Mouse (Mus musculus): ENCODE data around the gene Nhlh2.

Gene Nhlh2

DNA sequence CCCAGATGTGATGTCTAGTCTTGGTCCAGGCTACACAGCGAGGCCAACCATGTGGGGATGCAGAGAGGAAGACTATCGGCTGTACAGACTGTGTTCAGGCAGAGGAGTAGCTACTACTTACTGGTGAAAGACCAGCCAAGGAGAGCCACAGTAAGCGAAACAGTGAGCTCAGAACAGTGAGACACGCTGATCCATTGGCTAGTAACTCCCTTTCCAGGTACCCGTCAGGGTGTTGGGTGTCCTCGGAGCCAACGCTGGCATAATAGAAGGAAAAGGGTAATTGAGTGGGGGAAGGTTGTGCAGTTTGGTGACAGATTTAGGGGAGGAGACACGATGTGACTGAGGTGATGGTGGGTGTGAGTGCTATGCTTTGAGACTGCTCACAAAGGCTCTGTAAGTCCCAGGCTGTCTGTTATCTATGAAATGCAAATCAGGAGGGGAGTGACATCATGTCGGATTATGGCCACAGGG is 15.1 kb downstream of the Nhlh2 start:
- no peak for DNase-seq (ENCODE audit: low spot score)

DNA sequence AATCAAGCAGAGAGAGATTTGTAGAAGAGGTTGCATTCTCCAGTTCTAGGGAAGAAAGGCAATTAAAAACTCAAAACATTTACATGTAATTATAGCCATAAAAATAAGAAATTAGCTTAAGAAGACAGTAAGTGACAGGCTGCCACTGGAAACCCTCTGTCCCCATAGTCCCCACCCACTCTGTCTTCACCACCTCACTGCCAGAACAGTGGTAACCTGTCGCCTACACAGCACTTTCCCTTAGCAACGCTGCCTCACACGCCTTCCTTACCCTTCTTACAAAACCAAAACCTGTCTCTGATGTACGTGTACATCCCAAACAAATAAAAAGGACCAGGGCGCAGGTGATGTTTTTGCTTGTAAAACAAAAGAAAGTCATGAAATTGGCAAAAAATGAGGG is 15.8 kb downstream of the Nhlh2 start:
- DNase-seq (ENCODE audit: low spot score) = no peak

DNA sequence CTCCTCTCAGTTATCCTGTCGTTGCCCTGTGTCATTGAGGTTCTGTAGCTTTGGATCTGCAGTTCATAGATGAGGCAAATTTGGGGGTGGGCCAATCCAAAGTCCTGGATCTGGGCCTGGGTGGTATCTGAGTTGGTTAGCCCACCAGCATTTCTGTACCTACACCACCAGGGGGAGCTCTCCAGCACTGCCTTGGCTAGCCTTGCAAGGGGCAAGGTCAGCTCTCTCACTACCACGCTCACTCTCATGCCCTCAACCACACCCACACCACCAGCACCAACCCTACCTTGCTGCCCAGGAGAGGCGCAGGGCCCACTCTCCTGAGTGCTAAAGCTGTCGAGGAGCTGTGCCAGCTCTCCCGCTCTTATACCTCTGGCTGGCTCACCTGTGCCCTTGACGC is 18.0 kb downstream of the Nhlh2 start:
- DNase-seq (ENCODE audit: low spot score) = no peak

DNA sequence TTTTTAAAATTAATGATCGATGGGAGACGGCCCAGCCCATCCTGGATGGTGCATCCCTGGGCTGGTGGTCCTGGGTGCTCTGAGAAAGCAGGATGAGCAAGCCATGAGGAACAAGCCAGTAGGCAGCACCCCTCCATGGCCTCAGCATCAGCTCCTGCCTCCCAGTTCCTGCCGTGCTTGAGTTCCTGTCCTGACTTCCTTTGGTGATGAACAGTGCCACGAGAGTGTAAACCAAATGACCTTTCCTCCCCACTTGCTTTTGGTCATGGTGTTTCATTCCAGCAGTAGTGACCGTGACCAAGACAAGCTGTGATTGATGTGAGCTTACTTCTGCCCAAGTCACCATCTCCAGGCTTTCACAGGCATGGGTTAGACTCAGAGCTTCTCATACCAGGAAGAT is 27.9 kb downstream of the Nhlh2 start:
- DNase-seq (ENCODE audit: low spot score) = no peak

DNA sequence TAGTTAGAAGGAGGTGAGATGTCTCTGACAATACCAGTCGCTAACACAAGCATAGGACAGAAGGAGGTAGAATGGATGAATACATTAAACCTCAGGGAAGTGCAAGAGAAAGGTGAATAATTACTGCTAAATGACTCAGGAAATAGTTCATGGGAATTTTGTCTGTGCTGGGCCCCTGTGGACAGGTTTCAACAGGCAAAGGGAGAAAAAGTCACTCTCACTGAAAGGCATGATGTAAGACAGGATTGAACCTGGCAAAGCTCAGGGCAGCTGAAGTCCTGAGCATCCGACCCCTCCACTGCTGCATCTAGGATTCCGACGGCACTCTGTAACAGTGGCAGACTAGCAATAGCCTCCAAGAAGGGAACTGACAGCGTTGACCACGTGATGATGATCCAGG is 28.7 kb downstream of the Nhlh2 start:
- no peak for DNase-seq (ENCODE audit: low spot score)

DNA sequence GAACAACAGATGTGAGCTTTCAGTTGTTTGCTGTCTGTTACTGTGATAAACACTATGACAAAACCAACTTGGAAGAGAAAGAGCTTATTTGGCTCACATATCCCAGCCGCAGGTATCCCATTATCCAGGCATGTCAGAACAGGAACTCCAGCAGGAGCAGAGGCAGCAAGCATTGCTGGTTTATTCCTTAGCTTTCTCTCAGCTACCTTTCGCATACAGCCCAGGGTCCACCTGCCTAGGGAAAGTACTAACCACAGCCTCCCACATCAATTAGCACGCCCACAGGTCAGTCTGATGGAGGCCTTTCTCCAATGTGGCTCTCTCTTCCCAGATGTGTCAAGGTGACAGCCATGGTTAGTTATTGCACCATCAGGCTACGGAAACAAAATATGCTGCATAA is 31.8 kb downstream of the Nhlh2 start:
- no peak for DNase-seq (ENCODE audit: low spot score)

DNA sequence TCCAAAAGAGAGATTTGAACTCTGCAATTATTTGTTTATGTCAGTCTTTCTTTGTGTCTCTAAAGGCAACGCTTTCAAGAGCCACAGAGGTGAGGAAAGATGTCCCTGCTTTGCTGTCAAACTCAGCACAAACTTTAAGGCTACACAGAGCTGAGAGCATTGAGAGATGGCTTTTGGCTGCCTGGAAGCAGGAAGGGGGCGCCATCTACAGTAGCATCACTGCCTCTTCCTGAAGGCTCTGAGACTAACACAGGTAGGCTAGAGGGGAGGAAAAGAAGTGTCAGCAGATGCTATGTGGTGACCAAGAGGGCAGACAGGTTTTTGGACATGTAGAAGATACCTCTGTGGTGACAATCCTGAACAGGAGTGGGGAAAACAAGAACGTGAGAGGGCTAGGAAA is 35.2 kb downstream of the Nhlh2 start:
- no peak for DNase-seq (ENCODE audit: low spot score)

DNA sequence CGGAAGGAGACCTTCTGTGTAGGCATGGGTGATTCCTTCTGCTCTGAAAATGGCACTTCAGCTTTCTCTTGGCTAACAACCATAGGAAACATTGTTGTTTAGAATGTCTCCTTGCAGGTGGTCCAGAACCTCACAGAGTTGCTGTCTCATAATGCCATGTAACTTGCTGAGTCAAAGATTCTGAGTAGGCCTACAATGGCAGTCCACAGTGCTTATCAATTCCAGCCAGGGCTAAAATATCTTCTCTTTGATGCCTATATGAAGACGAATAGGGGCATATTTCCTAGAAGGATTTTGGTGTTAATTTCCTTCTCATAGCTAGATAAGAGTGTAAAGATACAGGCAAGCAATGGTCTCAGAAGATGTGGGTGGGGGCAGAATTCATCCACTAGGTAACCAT is 37.7 kb downstream of the Nhlh2 start:
- no peak for DNase-seq (ENCODE audit: low spot score)

DNA sequence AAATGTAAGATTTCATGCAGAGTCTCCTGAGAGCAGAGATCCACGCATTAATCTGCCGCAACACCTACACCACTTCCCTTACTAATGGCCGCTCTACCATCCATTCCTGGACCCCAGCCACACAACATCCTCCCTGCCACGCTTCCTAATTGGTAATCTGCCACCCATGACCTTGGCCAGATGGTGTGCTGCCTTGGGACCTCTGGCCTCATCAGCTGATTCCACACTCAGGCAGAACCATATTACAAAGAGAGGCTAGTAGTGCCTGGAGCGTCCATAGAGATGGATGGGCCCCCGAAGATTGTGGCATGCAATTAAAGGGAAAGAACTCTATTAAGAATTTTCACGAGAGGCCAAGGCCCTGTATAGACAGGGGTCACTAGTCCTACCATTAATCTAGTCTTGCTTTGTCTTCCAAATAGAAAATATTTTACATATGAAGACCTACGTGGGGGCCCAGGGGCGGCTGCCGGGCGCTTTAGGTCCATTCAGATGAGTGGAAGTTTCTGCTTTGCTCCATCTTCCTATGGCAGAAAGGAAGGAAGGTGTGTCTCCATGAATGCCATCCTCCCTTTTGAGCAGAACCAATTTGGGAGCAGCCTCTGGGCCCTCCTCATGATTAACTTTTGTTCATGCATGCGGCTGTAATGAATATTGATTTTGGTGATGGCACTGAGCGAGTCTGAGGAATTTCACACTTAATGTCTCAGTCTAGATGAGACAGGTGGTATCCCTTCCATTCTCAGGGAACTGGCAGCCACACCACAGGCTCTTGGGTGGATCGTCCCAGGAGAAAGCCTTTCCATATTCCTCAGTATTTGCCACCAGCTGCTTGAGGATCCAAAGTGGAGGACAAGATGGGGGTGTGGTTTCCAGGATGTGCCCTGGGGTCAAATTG is 39.6 kb downstream of the Nhlh2 start:
- no peak for DNase-seq (ENCODE audit: low spot score)

DNA sequence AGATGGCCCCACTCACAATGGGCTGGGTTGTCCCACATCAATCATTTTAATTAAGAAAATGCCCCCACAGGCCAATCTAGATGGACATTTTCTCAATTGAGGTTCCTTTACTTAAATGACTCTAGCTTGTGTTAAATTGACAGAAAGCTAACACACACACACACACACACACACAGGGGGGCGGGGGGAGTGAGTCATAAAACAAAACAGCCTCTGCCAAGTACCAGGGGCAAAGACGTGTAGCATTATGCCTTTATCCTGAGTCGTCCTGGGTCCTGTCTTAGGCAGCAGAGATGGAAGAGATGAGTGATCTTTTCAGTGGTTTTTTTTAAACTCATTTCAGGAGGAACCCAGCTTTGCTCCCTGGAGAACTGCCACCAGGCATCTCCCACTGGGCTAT is 42.2 kb downstream of the Nhlh2 start:
- DNase-seq (ENCODE audit: low spot score) = no peak

DNA sequence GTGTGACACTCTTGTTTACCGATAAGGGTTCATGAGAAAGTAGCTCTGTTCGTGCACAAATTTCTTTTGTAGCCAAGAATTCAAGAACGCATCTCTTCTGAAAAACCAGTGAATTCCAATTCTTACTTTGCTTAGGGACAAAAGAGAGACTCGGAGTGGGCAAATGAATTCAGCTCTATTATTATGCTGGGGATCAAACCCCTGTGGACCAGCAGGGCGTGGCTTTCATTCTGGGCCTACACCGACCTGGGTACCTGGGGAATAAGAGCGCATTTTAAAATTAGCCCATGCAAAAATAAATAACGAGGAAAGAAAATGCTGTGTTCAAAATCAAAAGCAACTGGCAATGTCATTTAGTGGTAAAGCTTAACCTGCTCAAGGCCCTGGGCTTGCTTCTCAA is 43.4 kb downstream of the Nhlh2 start:
- no peak for DNase-seq (ENCODE audit: low spot score)

DNA sequence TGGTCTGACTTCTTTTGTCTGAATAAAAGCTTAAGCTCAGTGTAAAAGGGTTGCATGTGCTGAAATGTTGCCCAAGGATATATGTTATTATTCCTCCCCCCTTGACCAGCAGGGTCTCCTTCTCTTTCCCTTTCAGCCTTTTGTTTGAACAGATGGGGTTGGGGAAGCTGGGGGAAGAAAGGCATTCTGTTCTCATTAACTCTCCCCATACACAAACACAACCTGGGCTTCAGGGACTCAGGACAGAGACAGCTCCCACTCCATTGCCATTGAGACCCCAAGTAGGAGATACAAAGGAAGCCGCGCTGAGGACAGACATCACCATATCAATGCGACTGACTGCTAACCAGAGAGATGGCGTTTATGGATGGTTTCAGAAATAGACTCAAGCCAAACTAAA is 46.0 kb downstream of the Nhlh2 start:
- no peak for DNase-seq (ENCODE audit: low spot score)

DNA sequence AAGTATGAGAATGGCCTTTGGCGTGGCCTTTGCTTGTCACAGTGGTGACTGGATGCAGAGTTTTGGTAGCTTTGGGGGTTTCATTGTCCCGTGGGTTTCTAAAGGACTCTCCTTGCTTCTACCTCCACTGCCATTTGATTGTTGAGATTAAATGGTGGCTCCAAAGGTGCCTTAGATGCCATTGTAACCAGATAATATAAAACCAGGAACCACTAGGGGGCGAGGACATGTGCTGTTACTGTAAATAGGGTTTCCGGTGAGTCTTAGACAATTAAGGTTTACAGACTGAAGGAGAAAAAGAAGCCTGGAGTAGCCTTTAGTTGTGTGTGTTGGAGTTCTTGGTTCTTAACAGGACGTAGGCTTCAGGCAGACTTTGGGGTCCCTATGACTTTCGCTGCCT is 50.2 kb downstream of the Nhlh2 start:
- DNase-seq (ENCODE audit: low spot score) = no peak

DNA sequence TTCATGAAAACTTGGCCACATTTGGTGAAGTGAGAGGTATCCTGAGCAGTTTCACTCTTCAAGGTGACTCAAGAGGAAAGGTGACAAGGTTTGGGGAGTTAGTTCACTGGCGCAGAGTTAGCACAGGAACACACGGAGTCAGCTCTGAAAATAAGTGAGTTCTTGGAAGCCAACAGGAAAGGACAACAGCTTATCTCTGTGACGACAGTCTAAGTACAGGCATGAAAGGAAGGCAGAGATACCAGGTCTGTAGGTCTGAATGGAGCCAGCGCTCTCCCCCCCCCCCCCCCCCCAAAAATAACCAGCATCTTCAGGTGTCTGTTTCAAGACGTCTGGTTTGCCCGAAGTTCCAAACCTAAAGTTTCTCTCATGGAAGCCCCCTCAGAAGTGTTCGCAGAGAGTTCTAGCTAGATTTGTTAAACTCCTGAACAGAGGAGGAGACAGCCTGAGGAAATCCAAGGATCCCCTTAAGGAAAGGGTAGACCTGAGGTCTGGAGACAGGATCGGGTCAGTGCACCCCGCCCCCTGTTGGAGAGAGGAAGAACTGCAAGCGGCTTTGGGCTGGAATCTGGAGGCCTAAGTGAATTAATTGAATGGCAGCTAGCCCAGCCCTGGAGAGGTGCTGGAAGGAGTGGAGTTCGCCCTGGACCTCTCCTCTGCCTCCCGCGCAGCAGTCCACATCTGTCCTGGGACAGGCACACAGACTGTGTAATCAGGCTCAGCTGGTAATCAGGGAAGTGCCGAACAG is 52.2 kb downstream of the Nhlh2 start:
- DNase-seq (ENCODE audit: low spot score) = peak; percentile 79

DNA sequence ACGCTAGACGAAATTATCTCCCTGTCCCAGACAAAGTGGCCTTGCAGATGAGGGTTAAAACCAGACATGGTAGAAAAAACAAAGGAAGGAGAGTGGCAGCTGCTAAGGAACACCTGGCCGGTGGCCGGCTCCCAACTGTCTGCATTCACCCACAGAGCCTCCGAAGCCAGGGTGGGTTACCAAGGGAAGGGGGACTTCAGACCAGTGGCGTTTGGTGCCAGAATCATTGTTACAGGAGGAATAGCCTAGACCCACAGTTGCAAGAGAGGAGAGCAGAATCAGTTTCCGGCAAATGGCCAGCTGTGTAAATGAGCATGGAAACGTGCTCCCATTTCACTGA is 52.8 kb downstream of the Nhlh2 start:
- DNase-seq (ENCODE audit: low spot score) = no peak

DNA sequence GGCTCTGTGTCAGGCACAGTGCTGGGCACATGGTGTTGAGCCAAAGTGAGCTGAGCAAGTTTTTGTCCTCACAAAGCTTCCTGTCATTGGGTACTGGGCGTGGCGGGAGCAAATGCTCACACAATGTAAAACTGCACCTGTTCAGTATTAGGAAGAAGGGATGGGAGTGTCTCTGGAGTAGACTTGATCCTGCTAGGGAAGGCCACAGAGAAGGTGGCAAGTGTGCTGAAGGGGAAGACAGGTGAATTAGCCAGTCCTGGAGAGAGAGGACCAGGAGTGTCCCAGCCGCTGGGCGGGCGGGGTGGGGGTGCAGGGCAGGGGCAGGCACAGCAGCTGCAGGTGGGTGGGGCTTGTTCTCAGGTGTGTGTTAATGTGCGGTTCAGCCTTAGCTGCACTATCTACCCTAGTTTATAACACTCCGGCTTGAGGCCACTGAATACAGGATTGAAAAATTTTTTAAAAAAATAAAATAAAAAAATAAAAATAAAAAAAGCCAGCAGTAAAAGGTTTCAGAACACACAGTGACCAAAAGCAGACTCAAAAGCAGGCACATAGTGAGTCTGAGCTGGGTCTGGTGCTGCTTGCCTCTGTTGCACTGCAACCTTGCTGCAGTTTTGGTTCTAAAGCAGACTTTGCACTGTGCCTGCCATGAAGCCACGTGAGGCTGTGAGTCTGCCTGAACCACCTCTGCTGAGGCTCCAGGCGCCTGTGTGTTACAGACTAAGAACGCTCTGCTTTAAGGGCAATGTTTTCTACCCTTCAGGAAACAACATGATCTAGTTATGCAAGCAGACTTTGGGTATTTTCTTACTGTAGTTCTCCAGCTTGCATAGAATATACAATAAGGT is 53.6 kb downstream of the Nhlh2 start:
- no peak for DNase-seq (ENCODE audit: low spot score)

DNA sequence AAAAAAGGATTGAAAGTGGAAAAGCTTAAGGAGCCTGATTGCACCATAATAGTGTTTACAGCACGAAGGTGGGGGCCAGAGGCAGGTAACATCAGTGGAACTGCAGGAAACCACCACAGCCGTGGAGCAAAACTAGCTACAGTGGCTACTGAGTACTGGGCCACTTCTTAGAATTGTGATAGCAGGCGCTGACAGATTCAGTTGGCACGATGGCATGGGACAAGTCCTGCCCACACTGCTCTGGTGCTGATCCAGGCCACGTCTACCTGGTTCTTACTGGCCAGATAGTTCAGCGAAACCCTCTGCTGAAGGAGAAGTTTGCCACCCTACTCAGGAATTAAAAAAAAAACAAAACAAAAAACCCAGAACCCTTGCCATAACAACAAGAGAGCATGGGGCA is 54.7 kb downstream of the Nhlh2 start:
- DNase-seq (ENCODE audit: low spot score) = no peak
